Mouse (Mus musculus) liver, embryonic 11.5 days (tissue): ENCODE results near the gene Pnkp. TPM values are rescaled to one million over a fixed set of nuclear protein-coding genes. Genes with fewer than 3 reads are reported as not detected.

ENCODE experiments used
- ATAC-seq: fragments of 200-750 bp; cut with Nextera tagmentation; replicated peaks from 2 replicates; pipeline ENCODE4 v1.8.0; 2017; ENCODE audit warnings: moderate number of reproducible peaks, mild to moderate bottlenecking, moderate TSS enrichment, moderate library complexity; ENCODE audit not compliant: low FRiP score
- DNase-seq: peaks from one replicate; pipeline ENCODE4 v3.0.0-alpha.2; 2017; ENCODE audit warnings: low spot score
- H3K27ac ChIP-seq: fragments of 300-500 bp; sonication (generic); 2 replicates; pipeline ENCODE4 v1.5.1; 2014; ENCODE audit warnings: mild to moderate bottlenecking, low read depth, low read length, control low read depth
- H3K27me3 ChIP-seq: fragments of 300-500 bp; sonication (generic); replicated peaks from 2 replicates; pipeline ENCODE4 v1.6.1; 2014; ENCODE audit warnings: low read length, mixed read lengths; ENCODE audit not compliant: control insufficient read depth, insufficient read depth
- H3K36me3 ChIP-seq: fragments of 300-500 bp; sonication (generic); 2 replicates; pipeline ENCODE4 v1.6.1; 2014; ENCODE audit warnings: mild to moderate bottlenecking, low read length, moderate library complexity, mixed read lengths; ENCODE audit not compliant: control insufficient read depth, insufficient read depth
- H3K4me1 ChIP-seq: fragments of 300-500 bp; sonication (generic); replicated peaks from 2 replicates; pipeline ENCODE4 v1.6.1; 2014; ENCODE audit warnings: low read length, mixed read lengths; ENCODE audit not compliant: control insufficient read depth, insufficient read depth
- H3K4me2 ChIP-seq: fragments of 300-500 bp; sonication (generic); 2 replicates; pipeline ENCODE4 v1.6.1; 2014; ENCODE audit warnings: mild to moderate bottlenecking, control low read depth, moderate library complexity
- H3K4me3 ChIP-seq: fragments of 300-500 bp; sonication (generic); 2 replicates; pipeline ENCODE4 v1.5.1; 2014; ENCODE audit warnings: low read depth, low read length, control low read depth
- H3K9ac ChIP-seq: fragments of 300-500 bp; sonication (generic); 2 replicates; pipeline ENCODE4 v1.6.1; 2014; ENCODE audit warnings: low read depth, low read length, control low read depth
- H3K9me3 ChIP-seq: fragments of 300-500 bp; sonication (generic); 2 replicates; pipeline ENCODE4 v1.6.1; 2016; ENCODE audit warnings: low read length, inconsistent platforms, mixed read lengths; ENCODE audit not compliant: control insufficient read depth
- WGBS: fragments of 180-500 bp; shearing (Covaris S2); extraction: QIAGEN DNeasy Blood & Tissue Kit; methylation state at CpG from one replicate; pipeline ENCODE4 v1.1.7; 2014; 5-methylcytosine and 5-hydroxymethylcytosine counted together
- polyA plus RNA-seq: library from polyadenylated mRNA; unstranded; fragments of >200 nt; fragmentation: Nextera tagmentation; extraction: Ambion mirVana; gene quantifications from 2 replicates; pipeline ENCODE4 v1.2.1, GENCODE M21; 2014

Pnkp gene
- polyA plus RNA-seq, 1 experiment from 2014 or later: 32.5 TPM

DNA sequence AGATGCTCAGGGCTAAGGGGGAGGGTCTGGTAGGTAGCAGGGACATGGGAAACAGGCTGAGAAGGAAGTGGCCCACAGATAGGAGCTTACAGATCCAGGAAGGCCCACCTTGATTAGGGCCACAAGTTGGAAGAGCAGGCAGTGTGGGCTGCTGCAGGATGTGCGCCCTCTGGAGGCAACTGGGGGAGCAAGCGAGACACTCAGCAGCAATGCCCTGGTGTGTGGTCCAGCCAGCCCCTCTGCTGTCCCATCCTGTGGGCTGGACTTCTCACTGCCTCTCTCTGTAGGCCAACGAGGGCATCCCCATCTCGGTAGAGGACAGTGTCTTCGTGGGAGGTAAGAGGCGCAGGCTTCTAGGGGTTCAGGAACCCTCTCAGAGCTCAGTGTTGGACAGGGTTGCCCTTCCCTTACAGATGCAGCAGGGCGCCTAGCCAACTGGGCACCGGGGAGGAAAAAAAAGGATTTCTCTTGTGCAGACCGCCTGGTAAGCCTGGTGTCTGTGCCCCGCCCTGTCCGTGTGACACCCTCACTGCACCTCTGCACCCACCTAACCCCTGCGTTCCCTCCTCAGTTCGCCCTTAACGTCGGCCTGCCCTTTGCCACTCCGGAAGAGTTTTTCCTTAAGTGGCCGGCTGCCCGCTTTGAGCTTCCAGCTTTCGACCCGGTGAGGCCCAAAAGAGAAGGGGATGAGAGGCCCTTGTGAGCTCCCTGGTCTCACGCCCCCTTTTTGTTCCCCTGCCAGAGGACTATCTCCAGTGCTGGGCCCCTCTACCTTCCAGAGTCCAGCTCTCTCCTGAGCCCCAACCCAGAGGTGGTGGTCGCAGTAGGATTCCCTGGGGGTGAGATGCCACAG lies 3.9 kb downstream of the Pnkp start:
- no peak for ATAC-seq
- H3K9ac ChIP-seq: no peak overlapping the region
- H3K36me3 ChIP-seq: peaks cover 43% of the 10 kb centered on the region

DNA sequence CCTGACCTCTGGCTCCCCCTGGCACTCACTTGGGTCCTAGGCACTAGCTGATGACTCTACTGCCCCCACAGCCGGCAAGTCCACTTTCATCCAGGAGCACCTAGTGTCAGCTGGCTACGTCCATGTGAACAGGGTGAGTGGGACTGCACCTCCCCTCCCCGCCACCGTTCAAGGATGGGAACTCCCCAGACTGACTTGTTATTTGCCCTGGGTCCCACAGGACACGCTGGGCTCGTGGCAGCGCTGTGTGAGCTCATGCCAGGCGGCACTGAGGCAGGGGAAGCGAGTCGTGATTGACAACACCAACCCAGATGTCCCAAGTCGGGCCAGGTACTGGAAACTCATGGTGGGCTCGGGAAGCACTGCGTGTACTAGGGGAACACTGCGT lies 4.5 kb downstream of the Pnkp start:
- Histone ChIP-seq H3K27ac (no peak overlapping the region), H3K4me3 (no peak overlapping the region), H3K4me1 (peaks cover 30% of the 10 kb centered on the region), H3K9me3 (no peaks in the 10 kb centered on the region), H3K36me3 (peaks cover 44% of the 10 kb centered on the region), H3K9ac (no peak overlapping the region), H3K27me3 (no peaks in the 10 kb centered on the region), H3K4me2 (no peak overlapping the region)
- ATAC-seq (no peak), DNase-seq (no peak)
- WGBS: 85% methylated on average over 14 of the region's 14 CpGs

More for the DNA sequence above, 3.9 kb downstream of the Pnkp start:
- H3K9me3 ChIP-seq: no peaks in the 10 kb centered on the region
- no peak overlapping the region for H3K4me3 ChIP-seq
- H3K4me1 ChIP-seq: peaks cover 30% of the 10 kb centered on the region
- H3K27ac ChIP-seq: no peak overlapping the region; the same call in 1 of the 2 replicates
- no peaks in the 10 kb centered on the region for H3K27me3 ChIP-seq
- DNase-seq: peak; percentile 72
- 64% methylated on average over 22 of the region's 22 CpGs for WGBS
- H3K4me2 ChIP-seq: no peak overlapping the region

DNA sequence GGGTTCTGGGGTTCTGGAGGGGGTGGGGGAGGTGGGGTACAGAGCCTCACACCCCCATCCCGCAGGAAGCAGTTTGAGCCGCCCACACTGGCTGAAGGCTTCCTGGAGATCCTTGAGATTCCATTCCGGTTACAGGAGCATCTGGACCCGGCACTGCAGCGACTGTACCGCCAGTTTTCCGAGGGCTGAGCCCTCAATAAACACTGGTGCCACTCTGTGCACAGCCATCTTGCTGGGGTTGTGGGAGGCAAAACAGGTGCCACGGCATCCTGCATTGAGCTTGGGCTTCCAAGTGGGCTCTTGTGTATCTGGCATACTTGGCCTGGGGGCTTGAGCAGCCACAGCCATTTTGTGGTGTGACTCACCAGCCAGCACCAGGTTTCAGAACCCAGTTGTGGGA lies 5.5 kb downstream of the Pnkp start:
- no peak overlapping the region for H3K4me2 ChIP-seq
- no peak for DNase-seq
- H3K36me3 ChIP-seq: peaks cover 44% of the 10 kb centered on the region
- H3K27ac ChIP-seq: no peak overlapping the region
- no peaks in the 10 kb centered on the region for H3K9me3 ChIP-seq
- no peak for ATAC-seq
- H3K4me3 ChIP-seq: no peak overlapping the region
- WGBS: 85% methylated on average over 8 of the region's 8 CpGs
- H3K27me3 ChIP-seq: no peaks in the 10 kb centered on the region
- H3K9ac ChIP-seq: no peak overlapping the region
- H3K4me1 ChIP-seq: peaks cover 38% of the 10 kb centered on the region

- Histone ChIP-seq H3K4me2 (no peak overlapping the region), H3K9ac (no peak overlapping the region), H3K27ac (no peak overlapping the region), H3K27me3 (no peaks in the 10 kb centered on the region), H3K36me3 (peaks cover 44% of the 10 kb centered on the region), H3K4me3 (0 out of 2 replicates have a peak overlapping the region, but pooled peaks have one; percentile 4), H3K9me3 (no peaks in the 10 kb centered on the region), H3K4me1 (peaks cover 39% of the 10 kb centered on the region)
- no peak for ATAC-seq
- WGBS: 90% methylated on average over 14 of the region's 14 CpGs
- DNase-seq: no peak
These were observed 6.3 kb downstream of the Pnkp start for GRCm38 (mm10) chr7:44863210-44863609.

- Histone ChIP-seq H3K4me2 (no peak overlapping the region), H3K4me3 (no peak overlapping the region), H3K9me3 (no peaks in the 10 kb centered on the region), H3K9ac (no peak overlapping the region), H3K27ac (no peak overlapping the region; the same call in 1 of the 2 replicates), H3K27me3 (no peaks in the 10 kb centered on the region), H3K4me1 (peaks cover 39% of the 10 kb centered on the region), H3K36me3 (peaks cover 44% of the 10 kb centered on the region)
- ATAC-seq (no peak), DNase-seq (no peak)
- WGBS: 89% methylated on average over 11 of the region's 11 CpGs
These were observed 7.1 kb downstream of the Pnkp start for GRCm38 (mm10) chr7:44863982-44864494.

DNA sequence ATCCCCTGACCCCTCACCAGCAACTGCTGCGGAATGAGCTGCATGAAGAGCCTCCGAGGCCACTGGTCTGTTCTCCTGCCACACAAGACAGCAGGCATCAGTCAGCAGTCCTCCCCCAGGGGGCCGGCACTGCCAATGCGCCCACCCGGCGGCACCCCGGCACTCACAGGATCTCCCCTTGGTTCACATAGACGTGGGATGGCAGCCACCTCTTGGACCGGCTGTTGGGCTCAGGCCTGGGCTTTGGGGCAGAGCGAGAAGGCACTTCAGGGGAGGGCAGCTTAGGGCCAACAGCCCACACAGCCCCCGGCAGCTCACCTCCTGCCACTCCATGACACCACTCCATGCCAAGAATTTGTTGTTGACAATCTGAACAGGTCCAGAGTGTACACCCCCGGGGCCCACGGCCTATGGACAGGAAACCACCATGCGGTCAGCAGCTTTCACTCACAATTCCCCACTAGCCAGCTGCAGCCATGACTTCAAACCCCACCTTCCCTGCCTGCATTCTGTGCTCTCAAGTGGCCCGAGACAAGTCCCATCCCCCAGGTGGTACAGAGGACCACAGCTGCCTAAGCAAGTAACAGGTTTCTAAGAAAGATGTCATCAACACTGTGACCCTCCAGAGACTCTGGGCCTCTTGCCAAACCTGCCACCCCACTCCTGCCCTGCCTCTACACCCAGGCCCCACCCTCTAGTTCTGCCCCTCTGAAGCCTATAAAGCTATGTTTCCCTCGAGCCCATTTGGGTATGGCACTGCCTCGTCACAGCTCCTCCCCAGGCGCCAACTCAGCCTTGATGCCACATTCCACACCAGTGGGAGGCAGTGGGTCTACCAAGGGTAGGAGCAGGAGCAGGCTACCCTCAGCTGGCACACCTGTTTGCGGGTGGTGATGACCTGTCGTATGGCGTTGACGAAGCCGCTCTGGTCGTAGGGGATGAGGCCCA lies 7.9 kb downstream of the Pnkp start:
- H3K27me3 ChIP-seq: no peaks in the 10 kb centered on the region
- DNase-seq (no peak), ATAC-seq (no peak)
- WGBS: 86% methylated on average over 24 of the region's 24 CpGs
- peaks cover 39% of the 10 kb centered on the region for H3K4me1 ChIP-seq
- no peak overlapping the region for H3K4me3 ChIP-seq
- H3K27ac ChIP-seq: no peak overlapping the region
- no peaks in the 10 kb centered on the region for H3K9me3 ChIP-seq
- H3K9ac ChIP-seq: no peak overlapping the region
- H3K4me2 ChIP-seq: no peak overlapping the region
- H3K36me3 ChIP-seq: peaks cover 44% of the 10 kb centered on the region

- no peaks in the 10 kb centered on the region for H3K27me3 ChIP-seq
- no peak for ATAC-seq
- no peaks in the 10 kb centered on the region for H3K9me3 ChIP-seq
- peaks cover 42% of the 10 kb centered on the region for H3K36me3 ChIP-seq
- H3K4me3 ChIP-seq: peak overlapping the region; percentile 94; the same call in 1 of the 2 replicates
- DNase-seq: no peak
- H3K4me2 ChIP-seq: peak overlapping the region; percentile 91
- H3K4me1 ChIP-seq: peaks cover 36% of the 10 kb centered on the region
- 0 out of 2 replicates have a peak overlapping the region, but pooled peaks have one; percentile 13 for H3K27ac ChIP-seq
- 62% methylated on average over 15 of the region's 15 CpGs for WGBS
- H3K9ac ChIP-seq: no peak overlapping the region
These were observed 9.5 kb downstream of the Pnkp start for GRCm38 (mm10) chr7:44866276-44867009.
